In genomic region chr15:61428818-61429415, GRCm38 (mm10) we compare ENCODE assay signal across 19 mouse cellular contexts.
A peak's percentile ranks its signal among the peaks of the same experiment; 100 is the strongest.
DNase-seq lines count a peak whose midpoint lies in the region; ATAC-seq lines count a peak whose summit lies in the region.
"Had no signal": no experiment of that assay in that cellular context is flagged by ENCODE, and none has a peak within 500 bp of the region (broad histone marks: within the 10 kb centered on the region; RNA-seq: fewer than 3 reads in every experiment).

No protein-coding gene starts in this region.

- ATAC-seq in activated CD4-positive, CD25-positive, alpha-beta regulatory T cell, adult 4 months = peak; percentile 61
- ATAC-seq: forebrain, postnatal 0 days; intestine, embryonic 15.5 days; midbrain, embryonic 16.5 days; Patski had no signal

- peak; percentile 52 for DNase-seq in CD4-positive, CD25-positive, alpha-beta regulatory T cell, adult 2 months (ENCODE audit: low read depth, low spot score)
- peak; percentile 2 to 19 for DNase-seq in thymus, adult 18-20 months
- DNase-seq in thymus, postnatal 25 days = peak; percentile 44
- no peak for DNase-seq in layer of hippocampus, postnatal 25 days (ENCODE audit: extremely low spot score in 1 of 2, low spot score in 1 of 2)
- no peak for DNase-seq in neural tube, embryonic 10.5 days (ENCODE audit: extremely low spot score, low spot score)
- no peak for DNase-seq in urinary bladder, adult 18-20 months (ENCODE audit: low spot score in 2 of 2)
- DNase-seq: adrenal gland, adult 8-10 months; cerebellum, adult 2 months; cerebellum, postnatal 25 days; forebrain, postnatal 0 days; heart, postnatal 14 days; kidney, adult 2 months; kidney, postnatal 4 days; liver, embryonic 13.5 days; lung, adult 18-20 months had no signal

Comparison
In these comparisons a context has a peak if more than half of its experiments do, and no peak if none do; other contexts are left out.
1. DNase-seq: peak in CD4-positive, CD25-positive, alpha-beta regulatory T cell, adult 2 months (single experiment), thymus, adult 18-20 months (2 of 2) and thymus, postnatal 25 days (single experiment); none in layer of hippocampus, postnatal 25 days (0 of 2), neural tube, embryonic 10.5 days (single experiment) and urinary bladder, adult 18-20 months (0 of 2).